Mouse (Mus musculus) MN1 (cell line): ENCODE measurements around the gene Asprv1.

Source experiments
- DNase-seq: peaks from one replicate; pipeline ENCODE4 v3.0.0-alpha.2; 2016; ENCODE audit warnings: low spot score

Gene Asprv1

GRCm38 (mm10) chr6:86615301-86615700 is 12.7 kb upstream of the Asprv1 start:
- DNase-seq, result no peak

- no peak for DNase-seq
Observed at GRCm38 (mm10) chr6:86623201-86623600, 4.8 kb upstream of the Asprv1 start.

- no peak for DNase-seq
Observed at GRCm38 (mm10) chr6:86624074-86625030, 3.6 kb upstream of the Asprv1 start.

- no peak for DNase-seq
Observed at GRCm38 (mm10) chr6:86630141-86630540, 2.2 kb downstream of the Asprv1 start.

GRCm38 (mm10) chr6:86636495-86636894 is 8.5 kb downstream of the Asprv1 start:
- no peak for DNase-seq

- no peak for DNase-seq
Observed at GRCm38 (mm10) chr6:86637171-86637835, 9.3 kb downstream of the Asprv1 start.

GRCm38 (mm10) chr6:86637860-86638259 is 9.9 kb downstream of the Asprv1 start:
- DNase-seq, result no peak

- peak; percentile 14 for DNase-seq
Observed at GRCm38 (mm10) chr6:86638434-86638833, 10.5 kb downstream of the Asprv1 start.

- peak; percentile 16 for DNase-seq
Observed at GRCm38 (mm10) chr6:86639180-86640160, 11.5 kb downstream of the Asprv1 start.

GRCm38 (mm10) chr6:86640161-86640560 is 12.2 kb downstream of the Asprv1 start:
- no peak for DNase-seq

- no peak for DNase-seq
Observed at GRCm38 (mm10) chr6:86640776-86641175, 12.8 kb downstream of the Asprv1 start.

GRCm38 (mm10) chr6:86641716-86642115 is 13.8 kb downstream of the Asprv1 start:
- DNase-seq, result no peak

- DNase-seq, result no peak
Observed at GRCm38 (mm10) chr6:86644775-86645400, 16.9 kb downstream of the Asprv1 start.

- no peak for DNase-seq
Observed at GRCm38 (mm10) chr6:86645551-86645950, 17.6 kb downstream of the Asprv1 start.

GRCm38 (mm10) chr6:86646143-86646542 is 18.2 kb downstream of the Asprv1 start:
- no peak for DNase-seq

- DNase-seq, result no peak
Observed at GRCm38 (mm10) chr6:86653026-86653425, 25.1 kb downstream of the Asprv1 start.

- DNase-seq, result no peak
Observed at GRCm38 (mm10) chr6:86654270-86654916, 26.4 kb downstream of the Asprv1 start.

GRCm38 (mm10) chr6:86658501-86658900 is 30.5 kb downstream of the Asprv1 start:
- DNase-seq, result no peak

GRCm38 (mm10) chr6:86660161-86660877 is 32.4 kb downstream of the Asprv1 start:
- DNase-seq, result no peak

- no peak for DNase-seq
Observed at GRCm38 (mm10) chr6:86665076-86665475, 37.1 kb downstream of the Asprv1 start.
